Mouse (Mus musculus) megakaryocyte-erythroid progenitor cell, adult 5-6 weeks (primary cell): Measurements from ENCODE around the gene Resf1. TPM values are rescaled to one million over a fixed set of nuclear protein-coding genes. Genes with fewer than 3 reads are reported as not detected.
"Not testable (repeated sequence)": the region's sequence is repeated elsewhere in the genome, so short reads cannot be mapped to it uniquely, and the experiment has no call there.

Experiments used
- ATAC-seq: replicated peaks from 2 replicates; pipeline ENCODE4 v1.8.0; 2016; ENCODE audit warnings: mild to moderate bottlenecking, inconsistent platforms; ENCODE audit not compliant: severe bottlenecking, poor library complexity, low FRiP score, low TSS enrichment
- total RNA-seq, 2 experiments: library from RNA; stranded (forward) in 1 of 2; stranded (reverse) in 1 of 2; fragments of 200-1000, 215-1000 nt in 1 of 2; fragments of >200 nt in 1 of 2; fragmentation: Nextera tagmentation in 1 of 2; gene quantifications; 2 replicates each; pipeline ENCODE4 v1.2.3; 2014 to 2017

The Resf1 gene
- total RNA-seq (2014; fragmentation: Nextera tagmentation) (48.3 and 72.8 TPM in 2 replicates), total RNA-seq (2017) (64.1 and 71.6 TPM in 2 replicates)

GRCm38 (mm10) chr6:149308956-149309932 lies at the start of gene Resf1:
Resf1 (plus strand) TSS chr6:149309414.
- ATAC-seq = peak; percentile 93

- ATAC-seq = peak; percentile 93
Observed at GRCm38 (mm10) chr6:149260801-149261239, 48.4 kb upstream of the Resf1 start.

GRCm38 (mm10) chr6:149267951-149268350 lies 41.3 kb upstream of the Resf1 start:
- no peak for ATAC-seq

GRCm38 (mm10) chr6:149278248-149278731 lies 30.9 kb upstream of the Resf1 start:
- ATAC-seq = peak; percentile 98

- ATAC-seq = peak; percentile 15
Observed at GRCm38 (mm10) chr6:149278866-149279265, 30.3 kb upstream of the Resf1 start.

GRCm38 (mm10) chr6:149280511-149280910 lies 28.7 kb upstream of the Resf1 start:
- no peak for ATAC-seq

GRCm38 (mm10) chr6:149288190-149288589 lies 21.0 kb upstream of the Resf1 start:
- ATAC-seq = not testable (repeated sequence)

GRCm38 (mm10) chr6:149303231-149303630 lies 6.0 kb upstream of the Resf1 start:
- not testable (repeated sequence) for ATAC-seq

- ATAC-seq = no peak
Observed at GRCm38 (mm10) chr6:149307092-149307491, 2.1 kb upstream of the Resf1 start.

- ATAC-seq = no peak
Observed at GRCm38 (mm10) chr6:149307801-149308200, 1.4 kb upstream of the Resf1 start.

- no peak for ATAC-seq
Observed at GRCm38 (mm10) chr6:149310226-149310625, 1.0 kb downstream of the Resf1 start.

GRCm38 (mm10) chr6:149311044-149311443 lies 1.8 kb downstream of the Resf1 start:
- peak; percentile 68 for ATAC-seq

GRCm38 (mm10) chr6:149311778-149312177 lies 2.6 kb downstream of the Resf1 start:
- no peak for ATAC-seq

- no peak for ATAC-seq
Observed at GRCm38 (mm10) chr6:149312221-149312620, 3.0 kb downstream of the Resf1 start.

GRCm38 (mm10) chr6:149314918-149315317 lies 5.7 kb downstream of the Resf1 start:
- no peak for ATAC-seq

GRCm38 (mm10) chr6:149323523-149324241 lies 14.5 kb downstream of the Resf1 start:
- peak; percentile 36 for ATAC-seq

- ATAC-seq = peak; percentile 65
Observed at GRCm38 (mm10) chr6:149324242-149324633, 15.0 kb downstream of the Resf1 start.

- ATAC-seq = no peak
Observed at GRCm38 (mm10) chr6:149329071-149329470, 19.9 kb downstream of the Resf1 start.

- ATAC-seq = no peak
Observed at GRCm38 (mm10) chr6:149330332-149330731, 21.1 kb downstream of the Resf1 start.

- ATAC-seq = no peak
Observed at GRCm38 (mm10) chr6:149333036-149333435, 23.8 kb downstream of the Resf1 start.
